Mouse (Mus musculus) erythroblast, embryonic 14.5 days (primary cell): ENCODE measurements around the gene Eri3. TPM values are rescaled to one million over a fixed set of nuclear protein-coding genes. Genes with fewer than 3 reads are reported as not detected.

Experiments used
- H3K27me3 ChIP-seq: 2 replicates; pipeline ENCODE4 v1.6.1; 2012; ENCODE audit warnings: inconsistent platforms; ENCODE audit not compliant: control insufficient read depth
- H3K36me3 ChIP-seq: 2 replicates; pipeline ENCODE4 v1.6.1; 2012; ENCODE audit warnings: mild to moderate bottlenecking, inconsistent platforms; ENCODE audit not compliant: control insufficient read depth
- H3K4me1 ChIP-seq: 2 replicates; pipeline ENCODE4 v1.6.1; 2012; ENCODE audit warnings: inconsistent platforms; ENCODE audit not compliant: control insufficient read depth
- H3K4me3 ChIP-seq: replicated peaks from 2 replicates; pipeline ENCODE3; 2012; ENCODE audit warnings: moderate library complexity, mild to moderate bottlenecking, inconsistent platforms
- H3K9me3 ChIP-seq: 2 replicates; pipeline ENCODE4 v1.6.1; 2012; ENCODE audit warnings: low read length, inconsistent platforms, mixed read lengths; ENCODE audit not compliant: control insufficient read depth
- GATA1 ChIP-seq: IDR thresholded peaks from 2 replicates; pipeline ENCODE4 v1.6.1; 2012; ENCODE audit warnings: low read length, inconsistent platforms, mixed read lengths
- TAL1 ChIP-seq: IDR thresholded peaks from 3 replicates; pipeline ENCODE4 v1.6.1; 2012; ENCODE audit warnings: low read length, inconsistent platforms, mixed read lengths
- polyA plus RNA-seq: library from polyadenylated mRNA; stranded (reverse); fragments of >175 nt; gene quantifications from 2 replicates; pipeline ENCODE4 v1.2.3, GENCODE M21; 2012

Gene Eri3
- polyA plus RNA-seq, 1 experiment, result 18.1 TPM

GRCm38 (mm10) chr4:117664411-117665137 lies 114.4 kb downstream of the Eri3 start:
- Histone ChIP-seq H3K36me3 (no peaks in the 10 kb centered on the region), H3K4me3 (no peak overlapping the region), H3K4me1 (no peaks in the 10 kb centered on the region), H3K9me3 (no peaks in the 10 kb centered on the region), H3K27me3 (no peaks in the 10 kb centered on the region)
- TF ChIP-seq GATA1 (no peak), TAL1 (no peak)

GRCm38 (mm10) chr4:117665531-117665930 lies 115.4 kb downstream of the Eri3 start:
- no peak overlapping the region for H3K4me3 ChIP-seq
- H3K4me1 ChIP-seq, result no peaks in the 10 kb centered on the region
- H3K27me3 ChIP-seq, result no peaks in the 10 kb centered on the region
- no peaks in the 10 kb centered on the region for H3K9me3 ChIP-seq
- TF ChIP-seq GATA1 (no peak), TAL1 (no peak)
- H3K36me3 ChIP-seq, result no peaks in the 10 kb centered on the region

- Histone ChIP-seq H3K4me3 (no peak overlapping the region), H3K4me1 (no peaks in the 10 kb centered on the region), H3K36me3 (no peaks in the 10 kb centered on the region), H3K9me3 (no peaks in the 10 kb centered on the region), H3K27me3 (no peaks in the 10 kb centered on the region)
- TF ChIP-seq TAL1 (no peak), GATA1 (no peak)
These were observed 115.9 kb downstream of the Eri3 start for GRCm38 (mm10) chr4:117666054-117666453.

- Histone ChIP-seq H3K27me3 (no peaks in the 10 kb centered on the region), H3K9me3 (no peaks in the 10 kb centered on the region), H3K4me3 (no peak overlapping the region), H3K36me3 (peaks cover 25% of the 10 kb centered on the region), H3K4me1 (no peaks in the 10 kb centered on the region)
- no peak for TF ChIP-seq TAL1
- TF ChIP-seq GATA1, result no peak
These were observed 119.7 kb downstream of the Eri3 start for GRCm38 (mm10) chr4:117669874-117670273.

GRCm38 (mm10) chr4:117672042-117672441 lies 121.9 kb downstream of the Eri3 start:
- peaks cover 46% of the 10 kb centered on the region for H3K36me3 ChIP-seq
- no peak for TF ChIP-seq GATA1
- no peak for TF ChIP-seq TAL1
- H3K4me1 ChIP-seq, result no peaks in the 10 kb centered on the region
- no peaks in the 10 kb centered on the region for H3K9me3 ChIP-seq
- no peaks in the 10 kb centered on the region for H3K27me3 ChIP-seq
- no peak overlapping the region for H3K4me3 ChIP-seq

- H3K4me3 ChIP-seq, result no peak overlapping the region
- TF ChIP-seq TAL1 (no peak), GATA1 (no peak)
- H3K36me3 ChIP-seq, result peaks cover 65% of the 10 kb centered on the region
- no peaks in the 10 kb centered on the region for H3K9me3 ChIP-seq
- no peaks in the 10 kb centered on the region for H3K27me3 ChIP-seq
- H3K4me1 ChIP-seq, result no peaks in the 10 kb centered on the region
These were observed 123.7 kb downstream of the Eri3 start for GRCm38 (mm10) chr4:117673901-117674300.

GRCm38 (mm10) chr4:117676903-117677302 lies 126.7 kb downstream of the Eri3 start:
- H3K4me1 ChIP-seq, result peaks cover 16% of the 10 kb centered on the region
- no peaks in the 10 kb centered on the region for H3K9me3 ChIP-seq
- no peaks in the 10 kb centered on the region for H3K27me3 ChIP-seq
- no peak overlapping the region for H3K4me3 ChIP-seq
- peaks cover 87% of the 10 kb centered on the region for H3K36me3 ChIP-seq
- TF ChIP-seq TAL1, result no peak
- no peak for TF ChIP-seq GATA1

- Histone ChIP-seq H3K4me1 (peaks cover 31% of the 10 kb centered on the region), H3K4me3 (peak overlapping the region; percentile 68), H3K9me3 (no peaks in the 10 kb centered on the region), H3K36me3 (peaks cover 52% of the 10 kb centered on the region), H3K27me3 (no peaks in the 10 kb centered on the region)
- TF ChIP-seq GATA1, result no peak
- TF ChIP-seq TAL1, result no peak
These were observed 130.8 kb downstream of the Eri3 start for GRCm38 (mm10) chr4:117680963-117681362.

GRCm38 (mm10) chr4:117681931-117682461 lies 131.8 kb downstream of the Eri3 start, which contains the start of gene Dmap1:
TSS of gene Dmap1 (minus strand) at chr4:117682273.
- Histone ChIP-seq H3K4me1 (peaks cover 31% of the 10 kb centered on the region), H3K4me3 (peak within 1 kb of the TSS; percentile 68), H3K9me3 (no peaks in the 10 kb centered on the region), H3K27me3 (no peaks in the 10 kb centered on the region), H3K36me3 (peaks cover 41% of the 10 kb centered on the region)
- TF ChIP-seq TAL1 (no peak), GATA1 (no peak)
